9 mouse cellular contexts compared by ENCODE assay signal in the genomic region with DNA sequence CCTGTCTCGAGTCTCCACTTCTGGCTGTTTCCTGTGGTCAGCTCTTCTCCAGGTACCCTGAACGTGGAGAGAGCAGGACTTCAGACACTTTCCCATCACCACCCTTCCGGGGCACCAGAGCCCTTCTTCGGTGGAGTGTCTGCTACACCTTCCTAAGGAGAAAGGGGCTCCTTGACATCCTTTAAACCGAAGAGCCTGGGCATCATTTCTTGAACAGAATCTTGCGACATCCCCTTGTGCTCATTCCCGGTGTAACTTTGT. TPM values are rescaled to one million over a fixed set of nuclear protein-coding genes. Genes with fewer than 3 reads are reported as not detected.
DNase-seq lines count a peak whose midpoint lies in the region; ATAC-seq lines count a peak whose summit lies in the region.
"Had no signal": no experiment of that assay in that cellular context is flagged by ENCODE, and none has a peak within 500 bp of the region (broad histone marks: within the 10 kb centered on the region; RNA-seq: fewer than 3 reads in every experiment).

No protein-coding gene starts in this region.

- intact Hi-C loops in gastrocnemius, postnatal 14 days (cut with DNase I; ENCODE audit: low total_unique reads) = no loop called here

- no peaks in the 10 kb centered on the region for H3K9me3 ChIP-seq in heart, embryonic 11.5 days (replicated peaks; ENCODE audit: control insufficient read depth, low read length)
- H3K9me3 ChIP-seq in hindbrain, embryonic 13.5 days = no peaks in the 10 kb centered on the region
- H3K9me3 ChIP-seq in midbrain, embryonic 12.5 days = no peaks in the 10 kb centered on the region

- H3K4me1 ChIP-seq in heart, embryonic 11.5 days (ENCODE audit: control insufficient read depth, insufficient read depth, low read length) = no peaks in the 10 kb centered on the region; the same call in 1 of the 2 replicates
- peaks cover 22% of the 10 kb centered on the region for H3K4me1 ChIP-seq in hindbrain, embryonic 13.5 days (replicated peaks)
- peaks cover 22% of the 10 kb centered on the region; the same call in 1 of the 2 replicates for H3K4me1 ChIP-seq in midbrain, embryonic 12.5 days

- H3K4me2 ChIP-seq in heart, embryonic 11.5 days = peak overlapping the region; percentile 99
- H3K4me2 ChIP-seq in hindbrain, embryonic 13.5 days = peak overlapping the region; percentile 91
- H3K4me2 ChIP-seq in midbrain, embryonic 12.5 days (replicated peaks) = peak overlapping the region; percentile 98

- H3K9ac ChIP-seq in heart, embryonic 11.5 days (ENCODE audit: low read depth, low read length) = 0 out of 2 replicates have a peak overlapping the region, but pooled peaks have one; percentile 56
- H3K9ac ChIP-seq in hindbrain, embryonic 13.5 days = peak overlapping the region; percentile 77
- H3K9ac ChIP-seq in midbrain, embryonic 12.5 days (replicated peaks) = peak overlapping the region; percentile 48

- no peak overlapping the region for H3K27ac ChIP-seq in heart, embryonic 11.5 days (ENCODE audit: low read depth, low read length)
- peak overlapping the region; percentile 69; the same call in 1 of the 2 replicates for H3K27ac ChIP-seq in hindbrain, embryonic 13.5 days
- H3K27ac ChIP-seq in midbrain, embryonic 12.5 days (replicated peaks) = no peak overlapping the region

- no peaks in the 10 kb centered on the region for H3K36me3 ChIP-seq in heart, embryonic 11.5 days (ENCODE audit: control insufficient read depth, insufficient read depth, low read length)
- H3K36me3 ChIP-seq in hindbrain, embryonic 13.5 days = no peaks in the 10 kb centered on the region
- H3K36me3 ChIP-seq in midbrain, embryonic 12.5 days = no peaks in the 10 kb centered on the region

- H3K27me3 ChIP-seq in heart, embryonic 11.5 days (ENCODE audit: control insufficient read depth, insufficient read depth, low read length) = peaks cover 43% of the 10 kb centered on the region
- peaks cover 49% of the 10 kb centered on the region for H3K27me3 ChIP-seq in hindbrain, embryonic 13.5 days
- H3K27me3 ChIP-seq in midbrain, embryonic 12.5 days = peaks cover 46% of the 10 kb centered on the region

- WGBS in heart, embryonic 11.5 days (ENCODE audit: insufficient replicate concordance) = 2% methylated on average over 7 of the region's 7 CpGs
- 2% methylated on average over 7 of the region's 7 CpGs for WGBS in hindbrain, embryonic 13.5 days
- under 1% methylated on average over 7 of the region's 7 CpGs for WGBS in midbrain, embryonic 12.5 days

- H3K4me3 ChIP-seq in heart, embryonic 11.5 days (ENCODE audit: low read depth, low read length) = peak overlapping the region; percentile 63
- peak overlapping the region; percentile 68 for H3K4me3 ChIP-seq in hindbrain, embryonic 13.5 days
- peak overlapping the region; percentile 64 for H3K4me3 ChIP-seq in midbrain, embryonic 12.5 days

- no peak for DNase-seq in heart, adult 11 months
- DNase-seq in Muller cell, postnatal 12 days (ENCODE audit: inconsistent ontology term) = peak; percentile 51
- DNase-seq in urinary bladder, adult 18-20 months (ENCODE audit: low spot score in 2 of 2) = no peak
- no peak for DNase-seq in gastrocnemius, postnatal 14 days
- DNase-seq in thymus, postnatal 25 days = no peak
- DNase-seq: heart, postnatal 14 days had no signal

- no peak for ATAC-seq in heart, embryonic 11.5 days (replicated peaks; ENCODE audit: insufficient number of reproducible peaks, low FRiP score, low TSS enrichment)
- no peak for ATAC-seq in hindbrain, embryonic 13.5 days (ENCODE audit: low FRiP score)
- ATAC-seq in midbrain, embryonic 12.5 days (ENCODE audit: low FRiP score, low read depth) = no peak

RNA-seq across cellular contexts. Expression of a gene that starts 0.3 kb away (rescaled TPM):
- 0.30 and 1.3 TPM in 2 replicates for polyA plus RNA-seq in heart, embryonic 11.5 days (2014; fragmentation: Nextera tagmentation; extraction: Ambion mirVana)
- 39.6 and 40.5 TPM in 2 replicates for polyA plus RNA-seq in hindbrain, embryonic 13.5 days (2015; fragmentation: Nextera tagmentation; extraction: Ambion mirVana)
- polyA plus RNA-seq in midbrain, embryonic 12.5 days (2016; fragmentation: Nextera tagmentation; extraction: Ambion mirVana) = 6.2 and 7.6 TPM in 2 replicates
- total RNA-seq in gastrocnemius, postnatal 14 days (2021) = not detected
- total RNA-seq: heart, postnatal 14 days had no signal
